In the genomic region with DNA sequence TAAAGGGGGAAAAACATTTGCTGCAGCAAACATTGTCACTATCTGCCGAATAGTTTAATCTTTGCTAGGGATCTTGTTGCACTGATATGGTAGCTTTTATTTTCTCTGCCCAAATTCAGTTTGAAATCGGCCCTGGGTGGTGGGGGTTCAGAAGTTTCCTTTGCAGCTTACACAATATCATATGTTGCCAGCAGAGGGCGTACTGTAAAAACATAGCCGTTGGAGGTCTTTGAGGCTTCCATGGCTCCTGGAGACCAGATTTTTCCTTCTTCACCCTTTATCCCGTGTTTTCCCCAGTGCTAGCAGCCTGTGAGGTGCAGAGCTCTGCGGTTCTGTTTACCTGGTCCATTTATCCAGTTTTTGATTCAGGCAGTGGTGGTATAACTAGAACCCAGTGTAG, we compare ENCODE assay signal across 8 mouse cellular contexts. TPM values are rescaled to one million over a fixed set of nuclear protein-coding genes. Genes with fewer than 3 reads are reported as not detected.
A peak's percentile ranks its signal among the peaks of the same experiment; 100 is the strongest.
DNase-seq lines count a peak whose midpoint lies in the region; ATAC-seq and TF ChIP-seq lines count a peak whose summit lies in the region.

No protein-coding gene starts in this region.

- no peak overlapping the region for H3K4me3 ChIP-seq in cerebellum, adult 2 months (replicated peaks; ENCODE audit: insufficient read depth, low read depth, low read length)
- H3K4me3 ChIP-seq in intestine, postnatal 0 days (ENCODE audit: low read depth, low read length): no peak overlapping the region
- no peak overlapping the region for H3K4me3 ChIP-seq in small intestine, adult 2 months (ENCODE audit: low read depth, low read length)

- peak; percentile 39; the same call in 1 of the 2 replicates for TF ChIP-seq CTCF in cerebellum, adult 2 months (IDR thresholded peaks at IDR 0.05; ENCODE audit: borderline replicate concordance, insufficient read depth, low read depth, low read length)
- peak; percentile 81 for TF ChIP-seq CTCF in intestine, postnatal 0 days (IDR thresholded peaks at IDR 0.05; ENCODE audit: low read depth)
- TF ChIP-seq CTCF in small intestine, adult 2 months (IDR thresholded peaks at IDR 0.05; ENCODE audit: extremely low read depth, insufficient read length, insufficient replicate concordance, low read depth, low read length): peak; percentile 67; the same call in 1 of the 2 replicates

- DNase-seq in cerebellum, adult 2 months: peak; percentile 15 to 16
- DNase-seq in spleen, postnatal 36 days (ENCODE audit: low spot score in 2 of 2): peak; percentile 7 to 35
- no peak for DNase-seq in spleen, postnatal 4 days (ENCODE audit: low spot score in 2 of 2)
- peak; percentile 68 for DNase-seq in embryo, embryonic 9.5 days (ENCODE audit: extremely low spot score)
- DNase-seq in lung, postnatal 14 days: peak; percentile 73

- WGBS in cerebellum, adult 2 months: 19% methylated on average over 6 of the region's 6 CpGs
- WGBS in intestine, postnatal 0 days: 12% methylated on average over 6 of the region's 6 CpGs
- 9% methylated on average over 6 of the region's 6 CpGs for WGBS in small intestine, adult 2 months

- no peak overlapping the region for H3K27ac ChIP-seq in cerebellum, adult 2 months (ENCODE audit: insufficient read depth, low read length)
- H3K27ac ChIP-seq in intestine, postnatal 0 days (ENCODE audit: low read depth, low read length): no peak overlapping the region
- no peak overlapping the region for H3K27ac ChIP-seq in small intestine, adult 2 months (ENCODE audit: insufficient read depth, low read depth, low read length)

- H3K9me3 ChIP-seq in intestine, postnatal 0 days (ENCODE audit: control insufficient read depth): no peaks in the 10 kb centered on the region

- no peaks in the 10 kb centered on the region for H3K27me3 ChIP-seq in cerebellum, adult 2 months (ENCODE audit: control insufficient read depth, insufficient read depth, low read length)
- no peaks in the 10 kb centered on the region for H3K27me3 ChIP-seq in intestine, postnatal 0 days (replicated peaks; ENCODE audit: control insufficient read depth, insufficient read depth, low read length)
- no peaks in the 10 kb centered on the region for H3K27me3 ChIP-seq in small intestine, adult 2 months (ENCODE audit: control insufficient read depth, insufficient read depth, low read length)

- no peak overlapping the region for H3K9ac ChIP-seq in intestine, postnatal 0 days (ENCODE audit: low read depth, low read length)

- peaks cover 5% of the 10 kb centered on the region; the same call in 1 of the 2 replicates for H3K36me3 ChIP-seq in intestine, postnatal 0 days (ENCODE audit: control insufficient read depth, insufficient read depth)
- peaks cover 7% of the 10 kb centered on the region for H3K36me3 ChIP-seq in small intestine, adult 2 months (ENCODE audit: control insufficient read depth, insufficient read depth, low read length)

- ATAC-seq in cerebellum, adult (ENCODE audit: insufficient number of reproducible peaks, low FRiP score, low TSS enrichment): no peak; the same call in 1 of the 2 replicates
- no peak for ATAC-seq in intestine, postnatal 0 days

- H3K4me2 ChIP-seq in intestine, postnatal 0 days (replicated peaks; ENCODE audit: low read depth): no peak overlapping the region

- TF ChIP-seq POLR2A in cerebellum, adult 2 months (IDR thresholded peaks at IDR 0.05; ENCODE audit: borderline replicate concordance, insufficient read depth, low read length): no peak
- TF ChIP-seq POLR2A in small intestine, adult 2 months (IDR thresholded peaks at IDR 0.05; ENCODE audit: low read depth, low read length): no peak

- no peaks in the 10 kb centered on the region for H3K4me1 ChIP-seq in cerebellum, adult 2 months (ENCODE audit: control insufficient read depth, insufficient read depth, low read length)
- H3K4me1 ChIP-seq in intestine, postnatal 0 days (replicated peaks; ENCODE audit: control insufficient read depth, insufficient read depth, low read length): peaks cover 5% of the 10 kb centered on the region; the same call in 1 of the 2 replicates
- H3K4me1 ChIP-seq in small intestine, adult 2 months (ENCODE audit: control insufficient read depth, insufficient read depth, insufficient read length, low read length): peaks cover 7% of the 10 kb centered on the region

RNA-seq across cellular contexts. Expression of gene Rassf6, which starts 39.0 kb away (rescaled TPM):
- 5.0 and 5.1 TPM in 2 replicates for polyA plus RNA-seq in cerebellum, adult 2 months (2012; rRNA removed)
- 28.7 and 30.7 TPM in 2 replicates for polyA plus RNA-seq in intestine, postnatal 0 days (2015; fragmentation: Nextera tagmentation; extraction: Ambion mirVana)
- polyA plus RNA-seq in small intestine, adult 2 months (2012; rRNA removed): 2.0 and 6.1 TPM in 2 replicates

RNA-seq across cellular contexts. Expression of gene 5830473C10Rik, which starts 40.6 kb away (rescaled TPM):
- polyA plus RNA-seq in cerebellum, adult 2 months (2012; rRNA removed): not detected in 2 replicates
- 0.35 and 0.63 TPM in 2 replicates for polyA plus RNA-seq in intestine, postnatal 0 days (2015; fragmentation: Nextera tagmentation; extraction: Ambion mirVana)
- not detected in 2 replicates for polyA plus RNA-seq in small intestine, adult 2 months (2012; rRNA removed)

Comparison
In these comparisons a context has a peak if more than half of its experiments do, and no peak if none do; other contexts are left out.
1. DNase-seq: peak in cerebellum, adult 2 months (2 of 2), spleen, postnatal 36 days (2 of 2), embryo, embryonic 9.5 days (single experiment) and lung, postnatal 14 days (single experiment); none in spleen, postnatal 4 days (0 of 2).
2. Peak in every context shown above with its lines, with median percentiles within 50 percentile points of each other: CTCF ChIP-seq.